Comparison of ENCODE assay signal across 24 mouse cellular contexts in the genomic region with DNA sequence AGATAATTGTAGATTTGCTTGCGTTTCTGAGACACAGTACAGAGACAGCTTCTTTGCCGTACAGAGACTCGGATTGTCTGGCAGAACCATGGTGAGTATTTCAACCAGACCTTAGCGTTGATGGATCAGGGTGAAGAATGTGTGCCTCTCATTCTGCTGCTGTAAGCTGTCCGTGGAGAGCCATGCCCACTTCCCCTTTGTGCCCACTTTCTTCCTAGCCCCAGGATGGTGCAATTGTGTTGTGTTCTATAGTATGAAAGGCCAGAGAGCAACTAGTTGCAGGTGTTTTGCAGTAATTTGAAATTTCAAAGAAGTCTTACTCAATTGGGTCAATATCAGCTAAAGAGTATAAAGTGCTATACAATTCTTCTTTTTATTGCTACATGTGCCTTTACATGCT. TPM values are rescaled to one million over a fixed set of nuclear protein-coding genes. Genes with fewer than 3 reads are reported as not detected.
DNase-seq lines count a peak whose midpoint lies in the region; ATAC-seq and TF ChIP-seq lines count a peak whose summit lies in the region.
"Had no signal": no experiment of that assay in that cellular context is flagged by ENCODE, and none has a peak within 500 bp of the region (broad histone marks: within the 10 kb centered on the region; RNA-seq: fewer than 3 reads in every experiment).

No protein-coding gene starts in this region.

- 82% methylated on average over 5 of the region's 5 CpGs for WGBS in kidney, adult 2 months

- H3K27ac ChIP-seq in layer of hippocampus, adult 2 months, result 0 out of 2 replicates have a peak overlapping the region, but pooled peaks have one; percentile 39
- no peak overlapping the region for H3K27ac ChIP-seq in kidney, adult 2 months (ENCODE audit: insufficient read depth, low read depth, low read length)
- H3K27ac ChIP-seq: heart, adult 2 months; heart, embryonic 13.5 days; hindbrain, embryonic 14.5 days; hindbrain, postnatal 0 days had no signal

- TF ChIP-seq POLR2A in kidney, adult 2 months (IDR thresholded peaks at IDR 0.05; ENCODE audit: low read depth, low read length), result no peak

- H3K36me3 ChIP-seq in kidney, adult 2 months (ENCODE audit: control insufficient read depth, insufficient read depth, low read length), result no peaks in the 10 kb centered on the region
- H3K36me3 ChIP-seq: heart, embryonic 10.5 days; heart, embryonic 13.5 days had no signal

- TF ChIP-seq CTCF in layer of hippocampus, adult 2 months (conservative IDR thresholded peaks at IDR 0.05), result no peak
- no peak for TF ChIP-seq CTCF in kidney, adult 2 months (conservative IDR thresholded peaks at IDR 0.05; ENCODE audit: insufficient read depth, insufficient read length, low read depth, low read length)

- DNase-seq in layer of hippocampus, adult 2 months (ENCODE audit: low spot score in 2 of 2), result no peak
- no peak for DNase-seq in layer of hippocampus, adult 9-10 months (ENCODE audit: low spot score)
- DNase-seq in 416B (ENCODE audit: low read depth) (peak; percentile 59), MN1 (ENCODE audit: low spot score) (no peak)
- DNase-seq in urinary bladder, postnatal 10 days (ENCODE audit: low spot score), result no peak
- no peak for DNase-seq in kidney, adult 2 months
- DNase-seq: adrenal gland, postnatal 10 days; cerebellum, adult 11 months; cerebellum, adult 2 months; cerebellum, adult 9-11 months; cerebellum, postnatal 36 days; gastrocnemius, postnatal 25 days; heart, adult 2 months; heart, postnatal 14 days; heart, postnatal 4 days had no signal

- ATAC-seq in common myeloid progenitor, adult 5-6 weeks (replicated peaks; ENCODE audit: low read depth, poor library complexity, severe bottlenecking), result peak; percentile 95
- peak; percentile 86 for ATAC-seq in megakaryocyte, adult 5-6 weeks (ENCODE audit: poor library complexity, severe bottlenecking)
- ATAC-seq: forebrain, embryonic 14.5 days; hindbrain, postnatal 0 days; inflammation-experienced regulatory T-cells, adult 6 months; Patski had no signal

- no peaks in the 10 kb centered on the region for H3K4me1 ChIP-seq in kidney, adult 2 months (ENCODE audit: control insufficient read depth, insufficient read depth, low read length)

- no peak overlapping the region for H3K4me3 ChIP-seq in layer of hippocampus, adult 2 months
- H3K4me3 ChIP-seq in kidney, adult 2 months (ENCODE audit: insufficient read depth, low read depth, low read length), result no peak overlapping the region
- H3K4me3 ChIP-seq: heart, adult 2 months; heart, embryonic 10.5 days; heart, embryonic 13.5 days had no signal

- no peaks in the 10 kb centered on the region for H3K27me3 ChIP-seq in kidney, adult 2 months (replicated peaks; ENCODE audit: control insufficient read depth, insufficient read depth, low read length)
- H3K27me3 ChIP-seq: heart, embryonic 13.5 days had no signal

RNA-seq across cellular contexts. Expression of gene Ednrb, which starts 50.8 kb away (rescaled TPM):
- 10 to 100 TPM; 35.4 to 39.0 TPM for total RNA-seq in layer of hippocampus, adult 2 months (2021)
- total RNA-seq in common myeloid progenitor, adult 5-6 weeks (2017), result 0.23 TPM in 1 of 2 replicates, not detected in the other
- total RNA-seq in megakaryocyte, adult 5-6 weeks (2015), result 3.1 and 4.8 TPM in 2 replicates
- 2.8 and 4.1 TPM in 2 replicates for total RNA-seq in megakaryocyte, adult 5-6 weeks (2017)
- polyA plus RNA-seq in kidney, adult 2 months (2012; rRNA removed), result 7.9 and 9.7 TPM in 2 replicates
- polyA plus RNA-seq: inflammation-experienced regulatory T-cells, adult 6 months had no signal

Comparison
In these comparisons a context has a peak if more than half of its experiments do, and no peak if none do; other contexts are left out.
1. RNA of gene Ednrb, which starts 50.8 kb away (total RNA-seq): 35.4 to 39.0 TPM in layer of hippocampus, adult 2 months; 2.8 to 4.8 TPM in megakaryocyte, adult 5-6 weeks and 0.23 TPM in common myeloid progenitor, adult 5-6 weeks; every median in the first group is over 4 times any median in the second.